Mouse (Mus musculus): ENCODE measurements around the gene Bahcc1. TPM values are rescaled to one million over a fixed set of nuclear protein-coding genes. Genes with fewer than 3 reads are reported as not detected.

Gene Bahcc1
- total RNA-seq, 2 experiments from 2014 or later = 7.8 to 8.9 TPM

DNA sequence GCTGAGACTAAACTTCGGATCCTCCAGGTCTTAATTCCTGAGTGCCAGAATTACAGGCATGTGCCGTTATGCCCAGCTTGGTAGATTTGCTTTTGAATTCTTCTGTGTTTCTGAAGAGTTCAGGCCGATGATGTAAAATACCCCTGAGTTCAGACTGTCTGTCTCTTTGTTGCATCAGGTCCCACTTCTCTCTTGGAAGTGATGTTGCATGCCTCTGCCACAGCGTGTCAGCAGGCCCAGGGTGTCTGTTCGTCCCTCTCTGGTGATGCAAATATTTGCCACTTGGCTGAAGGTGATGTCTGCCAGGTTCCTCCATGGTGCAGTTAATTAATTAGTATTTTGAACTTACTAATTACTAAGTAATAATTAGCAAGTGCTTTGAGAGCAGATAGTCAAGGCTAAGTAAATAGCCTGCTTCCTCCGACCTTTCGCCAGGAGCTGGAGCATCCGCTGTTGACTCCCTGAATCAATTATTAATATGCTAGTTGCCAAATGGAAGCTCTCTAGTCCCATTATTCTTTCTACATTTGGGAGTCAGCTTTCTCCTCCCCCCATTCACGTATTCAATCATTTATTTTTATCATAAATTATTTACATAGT is 26.6 kb upstream of the Bahcc1 start:
- no peak for DNase-seq (ENCODE audit: low spot score in 2 of 2)

DNA sequence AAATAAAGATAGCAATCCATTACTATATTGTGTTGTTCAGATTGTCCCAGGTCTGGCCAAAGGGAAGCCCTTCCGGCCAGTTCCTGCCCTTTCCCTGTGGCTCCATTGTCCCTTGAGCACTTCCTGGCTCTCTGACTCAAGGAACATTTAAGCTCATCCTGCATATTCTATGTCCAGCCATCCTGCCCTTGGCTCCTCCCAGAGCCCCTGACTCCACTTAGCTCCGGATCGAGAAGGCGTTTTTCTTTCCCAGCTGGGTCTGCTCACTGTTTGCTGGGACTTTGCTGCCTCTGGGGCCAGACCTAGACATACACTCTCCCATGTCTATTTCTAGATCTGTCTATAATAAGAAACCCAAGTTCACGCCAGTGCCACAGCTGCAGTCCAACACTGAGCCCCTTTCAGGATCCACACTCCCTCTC is 26.1 kb upstream of the Bahcc1 start:
- peak in 1 of 2 experiments; percentile 21 for DNase-seq (ENCODE audit: low spot score in 2 of 2)

DNA sequence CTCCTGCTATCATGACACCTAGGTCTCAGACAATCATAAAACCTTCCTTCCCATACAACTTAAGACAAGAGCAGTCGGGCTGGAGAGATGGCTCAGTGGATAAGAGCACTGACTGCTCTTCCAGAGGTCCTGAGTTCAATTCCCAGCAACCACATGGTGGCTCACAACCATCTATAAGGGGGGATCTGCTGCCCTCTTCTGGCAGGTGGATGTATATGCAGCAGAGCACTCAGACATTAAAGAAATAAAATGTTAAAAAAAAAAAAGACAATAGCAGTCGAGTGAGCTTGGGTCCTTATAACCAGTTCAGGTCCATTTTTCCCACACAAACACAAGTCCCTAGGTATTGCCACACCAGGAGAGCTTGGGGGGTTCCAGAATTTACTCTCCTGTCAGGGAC is 23.9 kb upstream of the Bahcc1 start:
- no peak for DNase-seq (ENCODE audit: low spot score in 2 of 2)

DNA sequence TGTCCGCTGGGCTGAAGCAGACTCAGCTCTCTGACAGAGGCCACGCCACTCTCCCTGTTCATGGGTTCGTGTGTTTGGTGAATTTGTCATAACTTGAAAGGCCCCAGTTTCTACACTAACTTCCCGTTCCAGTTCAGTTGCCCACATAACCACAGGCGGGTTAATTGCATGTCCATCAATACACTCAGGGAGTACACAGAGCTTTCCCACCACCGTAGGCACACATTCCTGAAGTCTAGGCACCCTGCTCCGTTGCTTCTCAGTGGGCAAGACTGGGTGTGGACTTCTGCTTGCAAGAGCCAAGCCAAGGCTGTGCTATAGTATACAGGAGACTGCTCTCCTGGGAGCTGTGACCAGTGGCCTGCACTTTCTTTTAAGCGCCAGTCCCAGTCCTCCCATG is 23.3 kb upstream of the Bahcc1 start:
- DNase-seq (ENCODE audit: low spot score in 2 of 2) = no peak

DNA sequence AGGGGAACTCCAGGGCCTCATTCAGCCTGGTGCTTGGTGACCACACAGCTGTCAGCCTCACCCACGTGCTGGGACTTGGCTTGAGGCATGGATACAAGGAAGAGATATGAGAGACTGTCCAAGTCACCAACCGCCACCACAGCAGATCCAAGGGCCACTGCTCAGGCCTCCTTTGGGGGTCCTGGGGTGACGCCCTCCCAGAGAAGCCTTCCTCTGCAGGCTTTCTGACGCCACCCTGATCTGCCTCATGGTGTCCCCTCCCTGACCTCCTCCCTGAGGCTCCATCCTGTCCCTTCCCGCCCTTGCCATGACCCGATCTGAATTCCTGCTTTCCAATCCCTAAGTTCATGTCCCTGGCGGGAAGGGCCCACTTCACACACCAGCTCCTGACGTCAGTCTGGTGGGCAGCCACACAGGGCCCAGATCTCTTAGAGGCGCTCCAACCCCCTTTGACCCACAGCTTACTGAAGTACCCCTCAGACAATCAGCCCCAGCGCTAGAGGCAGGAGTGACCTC is 17.0 kb upstream of the Bahcc1 start:
- DNase-seq (ENCODE audit: low spot score in 2 of 2) = no peak

DNA sequence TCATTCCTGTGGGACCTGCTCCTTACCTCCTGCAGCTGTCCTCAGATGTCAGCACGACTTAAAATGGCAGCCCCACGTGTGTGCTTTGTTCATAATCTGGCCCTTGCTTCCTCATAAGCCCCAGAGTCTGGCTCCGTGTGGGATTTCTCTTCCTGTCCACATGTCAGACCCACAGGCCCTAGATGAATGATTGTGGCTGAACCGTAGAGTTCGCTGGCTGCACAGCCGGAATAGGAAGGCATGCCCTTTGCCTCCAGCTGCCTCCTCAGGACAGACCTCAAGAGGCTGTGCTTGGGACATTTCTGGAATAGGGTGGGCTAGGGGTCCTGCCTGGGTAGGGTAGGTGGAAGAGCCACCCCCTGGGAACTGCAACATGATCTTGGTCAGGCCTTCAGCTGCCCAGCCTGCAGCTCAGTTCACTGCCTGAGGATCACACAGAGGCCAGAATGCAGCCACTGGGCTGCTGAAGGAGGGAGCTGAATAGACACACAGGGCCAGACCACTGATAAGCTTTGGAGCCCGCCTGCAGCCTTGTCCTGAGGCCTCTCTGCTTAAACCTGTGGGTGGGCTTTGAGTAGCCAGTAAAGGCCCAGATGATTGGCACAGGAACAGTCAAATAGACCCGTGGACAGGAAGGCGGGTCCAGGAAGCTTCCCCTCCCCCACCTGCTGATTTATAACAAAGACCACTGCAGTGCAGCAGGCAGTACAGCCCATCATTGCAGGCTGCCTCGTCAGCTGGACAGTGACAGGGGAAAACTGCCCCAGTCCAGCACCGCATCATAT is 16.0 kb upstream of the Bahcc1 start:
- no peak for DNase-seq (ENCODE audit: low spot score in 2 of 2)

DNA sequence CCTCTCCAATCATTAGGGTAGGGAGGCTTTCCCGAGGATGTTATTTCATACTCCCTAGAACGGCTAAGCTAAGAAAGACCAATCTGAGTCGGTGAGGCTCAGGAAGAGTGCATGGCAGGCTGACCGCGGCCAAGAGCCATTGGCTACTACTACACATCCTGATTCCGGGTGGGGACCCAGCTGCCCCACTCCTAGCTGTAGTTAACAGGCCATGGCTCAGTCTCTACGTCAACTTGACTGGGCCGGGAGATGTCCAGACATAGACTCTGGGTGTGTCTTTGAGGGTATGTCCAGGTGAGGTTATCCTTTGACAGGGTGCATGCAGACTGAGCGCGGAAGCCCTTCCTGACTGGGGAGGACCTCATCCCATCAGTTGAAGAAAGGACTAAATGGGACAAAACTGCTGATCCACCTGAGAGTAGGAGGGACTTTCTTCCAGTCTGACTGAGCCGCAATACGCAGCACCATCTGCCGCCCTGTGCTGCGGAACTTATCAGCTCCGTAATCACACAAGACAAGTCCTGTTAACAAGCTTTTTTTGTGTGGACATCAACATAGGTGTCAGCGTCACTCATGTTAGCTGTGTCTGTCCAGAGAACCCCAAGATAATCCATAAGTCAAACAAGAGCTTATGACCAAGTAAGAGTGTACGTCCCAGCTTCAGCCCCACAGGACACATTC is 14.4 kb upstream of the Bahcc1 start:
- DNase-seq (ENCODE audit: low spot score in 2 of 2) = no peak

DNA sequence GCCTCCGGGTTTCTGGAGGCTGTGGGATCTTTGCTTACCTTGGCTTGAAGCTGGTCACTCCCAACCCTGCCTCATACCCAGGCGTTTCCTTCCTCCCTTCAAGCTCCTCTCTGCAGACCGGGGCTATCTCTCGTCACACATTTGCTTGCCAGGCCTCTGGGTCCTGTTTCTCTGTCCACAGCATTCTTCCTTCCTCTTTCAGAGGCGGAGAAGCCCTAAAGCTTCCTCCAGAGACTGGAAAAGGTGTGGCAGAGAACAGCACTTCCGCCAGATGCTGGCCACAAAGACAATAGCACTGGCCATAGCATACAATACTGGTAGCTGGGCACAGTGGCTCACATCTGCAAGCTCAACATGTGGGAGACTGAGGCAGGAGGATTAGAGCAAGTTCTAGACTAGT is 13.8 kb upstream of the Bahcc1 start:
- DNase-seq (ENCODE audit: low spot score in 2 of 2) = no peak

DNA sequence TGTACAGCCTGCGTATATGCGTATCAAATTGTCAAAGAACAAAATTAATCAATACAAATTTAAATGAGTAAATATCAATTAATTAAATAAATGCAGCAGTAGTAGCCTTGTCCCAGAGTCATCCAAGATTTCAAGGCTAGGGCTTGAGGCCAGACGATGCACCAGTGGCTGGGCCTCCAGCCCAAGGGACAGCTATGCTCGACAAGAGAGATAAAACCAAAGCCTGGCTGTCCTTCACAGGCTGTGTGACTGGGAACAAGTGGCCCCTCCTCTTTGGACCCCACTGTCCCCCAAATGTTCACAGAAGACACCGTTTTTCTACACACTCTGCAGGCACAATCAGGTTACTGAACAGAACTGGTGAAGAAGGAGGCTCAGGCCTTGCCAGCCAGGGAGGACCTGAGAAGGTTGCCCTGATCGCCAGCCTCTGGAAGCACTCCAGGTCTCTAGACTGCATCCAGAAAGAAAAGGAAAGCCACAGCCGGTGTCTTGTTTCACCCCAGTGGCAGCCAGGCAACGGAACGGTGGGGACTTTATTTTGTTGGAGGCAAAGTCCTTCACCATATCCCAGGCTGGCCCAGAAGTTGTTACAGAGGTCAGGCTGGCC is 12.7 kb upstream of the Bahcc1 start:
- peak in 1 of 2 experiments; percentile 57 for DNase-seq (ENCODE audit: low spot score in 2 of 2)

DNA sequence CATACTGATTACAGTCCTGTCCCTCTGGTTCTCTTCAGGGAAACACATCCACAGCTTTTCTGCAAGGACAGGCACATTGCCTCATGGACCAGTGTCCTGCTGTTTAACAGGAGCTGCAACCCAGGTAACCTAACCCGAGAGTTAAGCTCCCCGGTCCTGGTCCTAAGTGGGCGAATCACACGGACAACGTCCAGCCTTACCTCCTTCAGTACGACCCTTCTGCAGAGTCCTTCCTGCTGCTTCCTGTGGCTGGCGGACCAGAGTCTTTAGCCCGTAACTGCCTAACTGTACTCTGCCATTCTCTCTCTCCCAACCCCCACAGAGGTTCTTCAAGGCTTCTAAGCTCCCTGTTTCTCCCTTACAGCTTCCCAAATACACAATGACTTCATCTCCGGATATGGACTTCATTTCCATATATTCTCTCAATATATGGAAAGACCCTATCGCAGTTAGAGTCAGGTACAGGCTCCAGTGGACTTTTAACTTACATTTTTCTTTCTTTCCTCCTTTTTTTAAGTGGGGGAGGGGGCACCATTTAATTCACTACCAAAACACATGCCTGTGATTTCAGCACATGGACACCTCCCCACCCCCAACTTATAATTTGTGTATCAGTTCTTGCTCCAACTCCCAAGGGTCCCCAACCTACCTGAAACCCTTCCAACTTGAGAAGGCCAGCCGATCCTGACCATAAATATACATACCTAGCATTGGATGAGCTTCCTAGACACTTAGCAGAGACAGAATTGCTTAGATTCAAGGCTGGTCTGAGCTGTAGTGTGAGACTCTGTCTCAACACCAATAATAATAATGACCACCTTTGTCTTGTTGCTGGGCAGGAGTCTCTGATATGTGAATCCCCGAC is 11.6 kb upstream of the Bahcc1 start:
- no peak for DNase-seq (ENCODE audit: low spot score in 2 of 2)

DNA sequence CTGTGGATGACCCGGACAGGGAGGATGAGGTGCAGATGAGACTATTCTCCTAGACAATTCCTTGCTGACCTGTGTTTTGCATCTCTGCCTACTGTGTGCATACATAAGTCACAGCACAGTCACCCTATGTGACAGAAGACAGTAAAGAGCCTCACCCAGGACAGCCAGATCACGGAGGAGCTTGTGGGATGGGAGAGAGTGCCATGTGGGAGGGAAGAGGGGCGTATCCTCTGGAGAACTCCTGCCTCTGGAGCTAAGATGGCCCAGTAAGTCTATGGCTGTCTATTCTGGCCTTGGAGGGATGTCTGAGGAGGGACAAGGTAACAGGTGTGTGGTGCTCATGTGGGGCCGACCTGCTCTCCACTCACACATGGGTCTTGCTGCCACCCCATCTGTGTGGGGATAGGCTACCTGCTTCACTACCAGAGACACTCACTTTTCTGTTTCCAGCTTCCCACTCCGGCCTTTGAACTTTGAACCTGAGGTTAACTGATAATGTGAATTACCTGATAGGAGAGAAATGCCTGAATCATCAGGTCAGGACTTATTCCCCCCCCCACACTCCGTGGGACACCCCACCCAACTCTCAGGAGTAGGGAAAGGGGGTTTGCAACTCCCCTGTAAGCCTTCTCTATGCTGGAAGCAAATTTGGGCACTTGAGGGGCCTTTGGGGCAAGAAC is 10.2 kb upstream of the Bahcc1 start:
- no peak for DNase-seq (ENCODE audit: low spot score in 2 of 2)

DNA sequence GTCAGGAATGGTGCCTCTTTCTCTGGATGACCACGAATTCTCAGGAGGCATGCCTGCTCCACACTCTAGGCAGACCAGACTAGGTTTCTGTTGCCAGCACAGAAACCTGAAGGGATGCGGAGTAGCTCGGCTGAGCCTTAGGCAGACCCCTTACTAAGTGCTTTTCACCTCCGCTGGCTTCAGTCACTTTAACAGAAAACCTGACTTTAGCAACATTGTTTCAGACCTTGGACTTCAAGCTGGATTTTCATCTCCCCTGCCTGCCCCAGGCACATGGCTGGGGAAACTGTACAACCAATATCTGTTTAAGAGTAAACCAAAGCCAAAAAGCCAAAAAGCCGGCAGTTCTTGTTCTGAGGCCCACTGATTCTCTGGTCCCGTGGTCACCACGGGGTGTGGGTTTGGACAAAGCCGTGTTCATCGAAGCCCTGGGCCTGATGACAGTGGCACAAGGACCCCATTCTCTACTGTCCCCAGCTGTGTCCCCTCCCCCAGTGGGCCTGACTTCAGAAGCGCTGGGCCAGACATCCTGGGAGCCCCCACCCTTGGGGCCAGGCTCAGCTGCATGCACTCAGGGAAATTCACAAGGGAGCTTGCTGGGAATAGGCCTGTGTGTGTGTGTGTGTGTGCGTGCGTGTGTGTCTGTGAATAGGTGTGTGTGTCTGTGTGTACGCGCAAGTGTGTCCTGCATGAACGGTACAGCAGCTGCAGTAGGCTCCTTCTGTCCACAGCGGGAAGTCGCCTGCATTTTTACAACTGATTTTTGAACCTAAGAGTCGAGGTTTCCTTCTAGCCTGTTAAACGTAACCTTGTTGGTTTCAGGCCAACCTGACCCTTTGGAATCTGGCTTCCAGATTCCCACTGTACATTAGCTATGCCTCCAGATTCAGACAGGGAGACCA is 8.9 kb upstream of the Bahcc1 start:
- no peak for DNase-seq (ENCODE audit: low spot score in 2 of 2)

DNA sequence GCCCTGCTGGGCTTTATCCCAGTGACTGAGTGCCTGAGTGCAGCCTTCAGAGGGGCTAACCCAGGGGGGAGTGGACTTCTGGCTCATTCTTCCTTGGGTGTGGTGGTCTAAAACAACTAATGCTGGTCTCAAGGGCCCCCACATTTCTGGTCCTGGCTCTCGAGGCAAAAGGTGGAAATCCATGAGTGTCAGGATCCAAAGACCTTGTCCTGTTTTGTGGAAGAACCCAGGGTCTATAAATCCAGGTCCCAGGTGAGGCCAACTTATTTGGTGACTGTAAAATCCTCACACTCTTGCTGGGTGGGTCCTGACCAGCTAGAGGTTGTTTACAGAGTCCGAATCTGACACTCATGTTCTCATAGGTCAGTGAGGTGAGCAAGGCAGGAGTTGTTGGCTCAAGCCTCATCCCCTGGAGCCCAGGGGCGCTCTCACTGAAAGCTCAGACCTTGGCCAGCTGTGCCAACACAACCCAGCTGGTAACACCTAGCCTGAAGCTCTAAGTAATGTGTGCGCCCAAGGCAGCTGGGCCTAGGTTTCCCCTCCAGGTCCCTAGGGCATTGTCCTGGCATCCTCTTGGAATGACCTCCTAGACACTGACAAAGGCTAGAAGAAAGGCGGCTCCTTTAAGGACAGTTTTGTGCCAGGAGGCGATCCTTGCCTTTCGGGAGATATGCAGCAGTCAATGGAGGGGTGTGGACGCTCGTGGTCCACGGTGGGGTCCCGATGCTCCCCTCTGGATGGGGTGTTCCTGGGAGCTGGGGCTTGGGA is 8.1 kb upstream of the Bahcc1 start:
- DNase-seq (ENCODE audit: low spot score in 2 of 2) = no peak

DNA sequence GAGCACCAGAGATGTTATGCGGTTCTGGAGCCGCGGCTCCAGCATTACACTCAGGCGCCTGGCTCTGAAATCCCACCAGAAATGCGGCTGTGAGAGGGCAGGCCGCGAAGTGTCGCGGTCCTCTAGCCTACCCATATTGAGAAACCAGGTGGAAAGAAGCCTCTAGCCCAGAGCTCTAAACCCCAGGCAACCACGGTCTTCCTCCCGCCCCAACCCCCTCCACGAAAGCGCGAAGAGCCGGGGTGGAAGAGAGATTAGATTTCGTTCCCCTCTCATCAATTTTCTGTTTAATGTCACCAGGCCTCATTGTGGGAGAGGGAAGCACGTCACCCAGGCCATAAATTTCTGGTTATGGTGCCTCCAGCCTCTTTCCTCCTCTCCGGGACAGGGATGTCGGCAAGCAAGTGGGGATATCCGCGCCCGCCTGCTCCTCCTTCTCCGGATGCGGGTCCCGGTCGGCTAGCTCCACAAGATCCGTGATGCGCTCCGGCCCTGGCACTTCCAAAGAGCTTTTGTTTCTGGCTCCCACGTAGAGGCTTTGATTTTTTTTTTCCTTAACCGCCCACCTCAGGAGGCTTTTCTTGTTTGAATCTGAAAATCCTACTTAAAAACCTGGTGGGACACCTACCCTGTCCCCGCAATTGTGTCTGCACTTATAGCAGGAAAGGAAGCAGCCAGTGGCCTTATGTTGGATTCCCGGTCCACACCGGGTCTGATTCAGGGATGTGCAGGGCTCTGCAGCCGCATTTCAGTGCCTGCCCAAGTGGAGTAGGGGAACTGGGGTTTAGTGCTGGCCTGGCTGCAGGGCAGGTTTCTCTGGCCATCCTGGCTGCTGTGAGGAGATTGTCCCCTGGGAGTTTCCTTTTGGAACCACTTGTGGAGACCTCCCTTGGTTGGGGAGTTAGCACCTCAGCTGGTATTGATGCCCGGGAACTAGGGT is 7.2 kb upstream of the Bahcc1 start:
- DNase-seq (ENCODE audit: low spot score in 2 of 2) = no peak

DNA sequence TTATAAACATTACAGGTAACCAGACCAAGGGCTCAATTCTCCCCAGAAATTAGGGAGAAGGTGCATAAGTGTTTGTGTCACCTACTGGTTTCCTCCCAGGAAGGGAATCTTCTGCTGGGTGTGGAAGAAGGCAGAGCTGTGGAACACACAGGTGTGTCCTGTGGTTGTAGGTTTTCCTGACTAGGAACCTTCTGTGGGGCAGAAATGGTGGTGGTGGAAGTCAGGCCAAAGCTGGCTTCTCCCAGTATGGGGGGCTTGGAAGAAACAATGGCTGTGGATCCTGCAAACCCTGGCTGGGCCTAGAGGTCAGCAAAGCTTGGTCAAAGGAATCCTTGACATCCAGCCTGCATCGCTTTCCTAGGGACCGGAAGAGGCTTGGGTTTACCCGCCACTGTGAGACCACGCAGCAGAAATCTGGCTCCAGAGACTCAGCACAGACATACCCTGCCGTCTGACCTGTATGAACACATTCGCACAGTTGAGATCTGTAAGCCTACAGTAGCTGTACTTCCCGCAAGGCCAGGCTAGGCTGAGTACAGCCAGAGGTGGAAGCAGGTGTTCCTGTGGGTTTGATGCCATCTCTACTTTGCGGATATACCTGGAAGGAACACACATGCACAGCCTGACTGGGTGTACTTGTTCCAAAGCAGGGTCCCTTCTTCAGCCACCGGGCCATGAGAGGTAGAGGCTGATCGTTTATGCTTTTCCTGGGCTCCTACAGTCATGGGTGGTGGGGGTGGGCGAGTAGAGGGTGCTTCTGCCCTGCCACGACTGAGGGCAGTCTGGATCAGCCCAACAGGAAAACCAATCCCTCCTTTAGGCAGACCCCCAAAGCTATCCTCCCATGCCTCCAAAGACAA is 6.1 kb upstream of the Bahcc1 start:
- no peak for DNase-seq (ENCODE audit: low spot score in 2 of 2)

DNA sequence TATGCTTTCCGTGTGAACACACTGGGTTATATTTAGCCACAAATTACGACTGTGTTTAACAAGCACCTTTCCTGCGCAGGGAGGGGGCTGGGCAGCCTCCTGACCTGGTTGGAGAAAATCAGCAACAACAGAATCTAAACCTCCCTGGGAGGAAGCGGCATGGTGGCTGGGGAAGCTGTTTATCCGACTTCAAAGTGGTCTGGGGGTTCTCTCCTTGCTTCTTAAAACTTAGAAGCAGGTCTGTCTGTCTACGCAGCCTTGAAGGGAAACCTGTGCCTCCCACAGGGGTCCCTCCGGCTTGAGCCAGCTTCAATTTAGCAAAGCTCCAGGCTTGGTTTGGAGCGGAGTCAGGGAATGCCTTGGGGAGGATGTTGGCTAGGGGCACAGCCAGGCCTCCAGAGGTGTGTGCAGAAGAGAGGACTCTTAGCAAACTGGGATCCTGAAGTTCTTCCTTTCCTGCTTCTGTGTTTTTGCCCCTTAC is 5.1 kb upstream of the Bahcc1 start:
- no peak for DNase-seq (ENCODE audit: low spot score in 2 of 2)
